Mouse (Mus musculus): Measurements from ENCODE around the gene Hspa12a. TPM values are rescaled to one million over a fixed set of nuclear protein-coding genes. Genes with fewer than 3 reads are reported as not detected.

Gene Hspa12a
- polyA plus RNA-seq, 1 experiment from 2014 or later, result 6.0 TPM

DNA sequence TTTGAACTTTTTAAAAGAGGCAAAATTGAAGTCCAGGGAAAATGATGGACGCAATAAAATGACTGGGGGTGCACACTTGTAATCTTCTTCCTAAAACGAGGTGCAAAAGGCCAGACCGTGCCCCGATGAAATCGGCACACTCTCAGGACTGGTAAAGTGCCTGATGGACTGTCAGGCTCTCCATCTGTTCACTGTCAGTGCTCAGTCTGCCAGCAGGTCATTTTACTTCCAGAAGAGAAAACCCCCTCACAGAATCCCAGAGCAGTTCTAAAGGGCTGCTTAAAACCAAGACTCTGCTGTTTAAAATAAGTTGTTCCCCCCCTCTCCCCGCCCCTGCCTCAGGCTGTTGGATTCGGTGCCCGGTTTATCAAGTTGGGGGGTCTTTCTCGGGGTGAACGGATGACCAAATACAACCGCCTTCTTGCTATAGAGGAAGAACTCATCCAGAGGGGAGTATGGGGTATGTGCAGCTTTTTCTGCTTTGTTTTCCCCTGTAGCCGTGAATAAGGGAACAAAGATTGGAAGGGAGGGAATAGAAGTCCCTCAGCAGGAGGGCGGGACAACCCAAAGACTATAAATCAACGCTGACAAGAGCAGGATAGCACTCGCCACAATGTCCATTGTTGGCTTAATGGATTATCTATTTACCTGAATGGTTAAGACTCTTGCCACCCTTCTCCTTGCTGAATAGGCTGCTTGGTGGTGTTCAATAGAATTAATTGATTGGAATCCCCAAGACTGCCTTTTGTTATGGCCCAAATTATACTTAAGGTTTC lies 25.5 kb upstream of the Hspa12a start:
- Histone ChIP-seq H3K9ac (ENCODE audit: low read length) (0 out of 2 replicates have a peak overlapping the region, but pooled peaks have one; percentile 25), H3K36me3 (ENCODE audit: control insufficient read depth, insufficient read depth, low read length) (no peaks in the 10 kb centered on the region), H3K9me3 (replicated peaks; ENCODE audit: control insufficient read depth, low read length) (no peaks in the 10 kb centered on the region), H3K27me3 (ENCODE audit: control insufficient read depth, insufficient read depth, low read length) (no peaks in the 10 kb centered on the region), H3K4me3 (replicated peaks; ENCODE audit: low read length) (no peak overlapping the region), H3K27ac (ENCODE audit: low read length) (no peak overlapping the region), H3K4me1 (ENCODE audit: control insufficient read depth, insufficient read depth, low read length) (peaks cover 8% of the 10 kb centered on the region; the same call in 1 of the 2 replicates), H3K4me2 (ENCODE audit: low read depth, low read length) (peak overlapping the region; percentile 14; the same call in 1 of the 2 replicates)
- ATAC-seq (ENCODE audit: insufficient read depth, low FRiP score), result no peak
- 22% methylated on average over 15 of the region's 15 CpGs for WGBS

DNA sequence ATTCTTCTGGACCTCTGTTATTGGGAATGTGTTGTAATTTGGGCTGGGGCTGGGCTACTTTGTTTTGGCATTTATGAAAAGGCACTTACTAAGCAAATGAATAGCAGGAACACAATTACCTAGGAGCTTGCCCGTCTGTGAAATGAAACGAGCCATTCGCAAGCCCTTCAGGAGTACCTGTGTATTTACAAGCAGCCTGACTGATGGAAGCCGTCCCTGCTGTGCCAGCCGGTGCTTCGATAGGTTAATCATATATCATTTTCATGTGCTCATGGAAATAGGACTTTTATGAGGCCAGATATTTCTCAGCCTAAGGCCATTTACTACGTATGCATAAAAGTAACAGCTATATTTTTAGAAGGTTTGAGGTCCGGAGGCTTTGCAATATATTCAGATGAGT lies 19.6 kb upstream of the Hspa12a start:
- ATAC-seq (ENCODE audit: insufficient read depth, low FRiP score), result no peak
- Histone ChIP-seq H3K27me3 (ENCODE audit: control insufficient read depth, insufficient read depth, low read length) (no peaks in the 10 kb centered on the region), H3K36me3 (ENCODE audit: control insufficient read depth, insufficient read depth, low read length) (no peaks in the 10 kb centered on the region), H3K27ac (ENCODE audit: low read length) (no peak overlapping the region), H3K9me3 (replicated peaks; ENCODE audit: control insufficient read depth, low read length) (no peaks in the 10 kb centered on the region), H3K9ac (ENCODE audit: low read length) (no peak overlapping the region), H3K4me3 (replicated peaks; ENCODE audit: low read length) (no peak overlapping the region), H3K4me1 (ENCODE audit: control insufficient read depth, insufficient read depth, low read length) (no peaks in the 10 kb centered on the region), H3K4me2 (ENCODE audit: low read depth, low read length) (no peak overlapping the region)
- WGBS, result 66% methylated on average over 8 of the region's 8 CpGs

DNA sequence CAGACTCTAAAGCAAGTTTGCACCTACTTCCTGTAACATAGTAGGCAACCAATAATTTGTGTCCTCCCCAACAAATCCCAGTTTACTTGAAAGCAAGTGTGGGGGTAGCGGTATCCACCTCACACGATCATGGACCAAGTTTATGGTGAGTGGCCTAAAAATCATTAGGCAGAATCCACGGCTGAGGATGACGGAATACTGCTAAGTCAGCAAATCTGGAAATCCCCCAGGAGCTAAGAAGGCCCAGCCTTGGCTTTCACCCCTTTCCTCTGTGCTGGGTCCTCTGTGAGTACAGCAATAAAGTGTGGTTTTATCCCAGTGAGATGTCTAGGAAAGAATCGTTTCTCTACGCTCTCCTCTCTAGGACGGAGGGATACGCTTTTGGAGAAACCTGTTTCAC lies 11.3 kb upstream of the Hspa12a start:
- H3K36me3 ChIP-seq (ENCODE audit: control insufficient read depth, insufficient read depth, low read length), result no peaks in the 10 kb centered on the region
- no peak overlapping the region for H3K9ac ChIP-seq (ENCODE audit: low read length)
- H3K9me3 ChIP-seq (replicated peaks; ENCODE audit: control insufficient read depth, low read length), result no peaks in the 10 kb centered on the region
- no peak overlapping the region for H3K27ac ChIP-seq (ENCODE audit: low read length)
- H3K27me3 ChIP-seq (ENCODE audit: control insufficient read depth, insufficient read depth, low read length), result no peaks in the 10 kb centered on the region
- no peak overlapping the region for H3K4me3 ChIP-seq (replicated peaks; ENCODE audit: low read length)
- H3K4me2 ChIP-seq (ENCODE audit: low read depth, low read length), result no peak overlapping the region
- 82% methylated on average over 8 of the region's 8 CpGs for WGBS
- no peak for ATAC-seq (ENCODE audit: insufficient read depth, low FRiP score)
- H3K4me1 ChIP-seq (ENCODE audit: control insufficient read depth, insufficient read depth, low read length), result no peaks in the 10 kb centered on the region

DNA sequence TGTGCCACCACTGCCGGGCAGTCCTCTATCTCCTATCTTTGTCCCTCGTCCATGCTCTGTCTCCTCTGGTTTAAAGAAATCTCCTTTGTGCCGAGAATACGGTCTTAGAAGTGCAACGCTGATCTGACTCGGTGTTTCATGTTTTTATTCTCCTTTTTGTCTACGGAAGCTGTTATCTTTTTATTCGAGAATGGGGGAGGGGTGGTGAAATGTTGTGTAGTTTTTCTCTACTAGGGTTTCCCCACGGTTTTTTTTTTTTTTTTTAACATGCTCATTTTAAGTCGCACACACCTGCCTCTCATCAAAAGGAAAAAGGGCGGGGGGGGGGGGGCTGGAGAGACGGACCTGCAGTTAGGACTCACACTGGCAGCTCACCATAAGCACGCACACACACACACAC lies 8.8 kb upstream of the Hspa12a start:
- ATAC-seq (ENCODE audit: insufficient read depth, low FRiP score), result no peak
- Histone ChIP-seq H3K4me2 (ENCODE audit: low read depth, low read length) (no peak overlapping the region), H3K9ac (ENCODE audit: low read length) (no peak overlapping the region), H3K27ac (ENCODE audit: low read length) (no peak overlapping the region), H3K27me3 (ENCODE audit: control insufficient read depth, insufficient read depth, low read length) (no peaks in the 10 kb centered on the region), H3K4me1 (ENCODE audit: control insufficient read depth, insufficient read depth, low read length) (no peaks in the 10 kb centered on the region), H3K9me3 (replicated peaks; ENCODE audit: control insufficient read depth, low read length) (no peaks in the 10 kb centered on the region), H3K36me3 (ENCODE audit: control insufficient read depth, insufficient read depth, low read length) (no peaks in the 10 kb centered on the region), H3K4me3 (replicated peaks; ENCODE audit: low read length) (no peak overlapping the region)
- 67% methylated on average over 13 of the region's 13 CpGs for WGBS

DNA sequence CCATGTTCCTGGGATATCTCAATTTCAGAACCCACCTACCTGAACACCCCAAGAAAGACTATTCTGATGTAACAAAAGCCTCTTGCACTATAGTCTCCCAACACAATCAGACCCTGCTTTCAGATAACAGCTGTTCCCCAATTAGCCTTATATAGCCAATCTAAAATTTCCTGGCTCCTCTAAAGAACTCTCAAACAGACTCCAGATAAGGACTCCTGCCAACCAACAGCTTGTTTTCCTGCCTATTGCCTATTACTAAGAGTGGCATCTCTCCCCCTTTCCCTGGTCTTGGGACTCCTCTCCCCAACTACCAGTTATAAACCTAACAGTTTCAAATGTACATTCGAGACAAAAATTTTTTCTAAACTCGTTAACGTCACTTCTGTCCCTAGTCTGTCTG lies 8.1 kb upstream of the Hspa12a start:
- Histone ChIP-seq H3K36me3 (ENCODE audit: control insufficient read depth, insufficient read depth, low read length) (no peaks in the 10 kb centered on the region), H3K9me3 (replicated peaks; ENCODE audit: control insufficient read depth, low read length) (no peaks in the 10 kb centered on the region), H3K4me1 (ENCODE audit: control insufficient read depth, insufficient read depth, low read length) (no peaks in the 10 kb centered on the region), H3K9ac (ENCODE audit: low read length) (no peak overlapping the region), H3K27me3 (ENCODE audit: control insufficient read depth, insufficient read depth, low read length) (no peaks in the 10 kb centered on the region), H3K27ac (ENCODE audit: low read length) (no peak overlapping the region), H3K4me2 (ENCODE audit: low read depth, low read length) (no peak overlapping the region), H3K4me3 (replicated peaks; ENCODE audit: low read length) (no peak overlapping the region)
- WGBS, result 89% methylated on average over 3 of the region's 3 CpGs
- no peak for ATAC-seq (ENCODE audit: insufficient read depth, low FRiP score)

DNA sequence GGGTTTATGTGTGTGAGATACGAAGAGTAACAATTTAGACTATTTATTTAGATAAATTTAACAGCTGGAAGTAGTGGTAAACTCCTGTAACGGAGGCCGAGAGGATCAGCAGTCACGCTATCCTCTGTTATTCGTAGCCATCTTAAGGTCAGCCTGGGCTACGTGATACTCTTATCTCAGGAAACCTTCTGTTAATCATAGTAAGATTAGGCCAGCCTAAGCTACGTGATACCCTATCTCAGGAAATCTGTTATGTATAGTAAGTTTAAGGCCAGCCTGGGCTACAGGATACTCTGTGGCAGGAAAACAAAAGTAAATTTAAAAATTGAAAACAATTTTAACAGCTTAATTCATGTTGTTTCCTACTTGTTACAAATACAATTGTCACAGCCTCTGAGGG lies 2.5 kb upstream of the Hspa12a start:
- no peak for ATAC-seq (ENCODE audit: insufficient read depth, low FRiP score)
- Histone ChIP-seq H3K27ac (ENCODE audit: low read length) (no peak overlapping the region), H3K9me3 (replicated peaks; ENCODE audit: control insufficient read depth, low read length) (no peaks in the 10 kb centered on the region), H3K36me3 (ENCODE audit: control insufficient read depth, insufficient read depth, low read length) (no peaks in the 10 kb centered on the region), H3K9ac (ENCODE audit: low read length) (no peak overlapping the region), H3K27me3 (ENCODE audit: control insufficient read depth, insufficient read depth, low read length) (no peaks in the 10 kb centered on the region), H3K4me2 (ENCODE audit: low read depth, low read length) (no peak overlapping the region), H3K4me1 (ENCODE audit: control insufficient read depth, insufficient read depth, low read length) (peaks cover 4% of the 10 kb centered on the region), H3K4me3 (replicated peaks; ENCODE audit: low read length) (no peak overlapping the region)
- WGBS, result 84% methylated on average over 7 of the region's 7 CpGs

DNA sequence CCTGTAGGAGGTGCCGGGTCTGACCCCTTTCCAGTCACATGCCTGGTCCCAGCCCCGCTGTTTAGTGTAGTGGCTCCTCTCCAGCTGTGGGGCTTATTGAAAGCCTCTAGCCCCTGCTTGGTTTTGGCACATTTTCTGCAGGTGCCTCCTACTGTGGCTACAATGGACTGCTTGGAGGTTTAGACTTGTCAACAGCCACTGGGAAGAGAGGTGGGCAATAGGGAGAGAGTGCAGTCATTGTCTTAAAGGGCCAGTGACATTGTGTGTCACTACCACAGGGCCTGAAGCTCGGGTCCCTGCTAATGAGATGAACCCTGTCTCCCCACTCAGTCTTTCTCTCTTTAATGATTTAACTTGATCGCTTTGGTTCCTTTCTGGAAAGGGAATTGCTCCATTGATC lies 10.4 kb downstream of the Hspa12a start:
- no peak overlapping the region for H3K9ac ChIP-seq (ENCODE audit: low read length)
- no peaks in the 10 kb centered on the region for H3K36me3 ChIP-seq (ENCODE audit: control insufficient read depth, insufficient read depth, low read length)
- H3K4me2 ChIP-seq (ENCODE audit: low read depth, low read length), result no peak overlapping the region
- H3K9me3 ChIP-seq (replicated peaks; ENCODE audit: control insufficient read depth, low read length), result no peaks in the 10 kb centered on the region
- H3K27ac ChIP-seq (ENCODE audit: low read length), result no peak overlapping the region
- no peak overlapping the region for H3K4me3 ChIP-seq (replicated peaks; ENCODE audit: low read length)
- 35% methylated on average over 4 of the region's 4 CpGs for WGBS
- peaks cover 22% of the 10 kb centered on the region for H3K27me3 ChIP-seq (ENCODE audit: control insufficient read depth, insufficient read depth, low read length)
- no peak for ATAC-seq (ENCODE audit: insufficient read depth, low FRiP score)
- peaks cover 3% of the 10 kb centered on the region; the same call in 1 of the 2 replicates for H3K4me1 ChIP-seq (ENCODE audit: control insufficient read depth, insufficient read depth, low read length)

DNA sequence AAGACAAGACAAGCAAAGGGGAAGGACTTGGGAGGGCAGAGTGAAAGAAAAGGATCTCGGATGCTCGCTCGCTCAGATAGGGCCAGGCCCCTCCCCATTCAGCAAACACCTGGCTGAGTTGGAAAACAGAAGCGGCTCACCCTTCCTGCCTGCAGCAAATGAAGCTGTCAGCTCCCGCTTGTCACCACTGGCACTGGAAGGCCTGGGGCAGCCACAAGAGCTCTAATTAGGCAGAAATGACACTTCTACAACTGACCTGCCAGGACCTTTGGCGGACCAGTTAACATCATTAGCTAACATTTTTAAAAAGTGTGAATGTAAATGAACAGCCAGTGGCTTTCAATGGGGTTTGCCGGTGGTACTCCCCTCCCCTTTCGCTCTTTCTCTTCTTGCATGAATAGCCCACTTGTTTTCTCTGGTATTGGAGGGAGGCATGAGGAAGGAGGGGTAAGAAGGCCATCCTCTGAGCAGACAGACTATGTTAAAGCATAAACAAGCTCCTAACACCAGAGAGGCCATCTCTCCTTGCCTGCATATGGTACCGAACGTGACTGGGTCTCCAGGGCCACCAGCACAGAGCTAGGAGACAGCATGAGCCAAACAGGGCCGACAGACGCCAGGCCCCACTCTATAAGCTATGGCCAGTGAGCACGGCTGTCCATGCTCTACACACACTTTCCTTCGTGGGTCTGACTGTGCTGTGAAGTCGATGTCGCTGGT lies 12.2 kb downstream of the Hspa12a start:
- Histone ChIP-seq H3K27ac (ENCODE audit: low read length) (no peak overlapping the region), H3K9me3 (replicated peaks; ENCODE audit: control insufficient read depth, low read length) (no peaks in the 10 kb centered on the region), H3K36me3 (ENCODE audit: control insufficient read depth, insufficient read depth, low read length) (no peaks in the 10 kb centered on the region), H3K4me2 (ENCODE audit: low read depth, low read length) (no peak overlapping the region), H3K4me3 (replicated peaks; ENCODE audit: low read length) (no peak overlapping the region), H3K4me1 (ENCODE audit: control insufficient read depth, insufficient read depth, low read length) (peaks cover 3% of the 10 kb centered on the region; the same call in 1 of the 2 replicates), H3K9ac (ENCODE audit: low read length) (no peak overlapping the region), H3K27me3 (ENCODE audit: control insufficient read depth, insufficient read depth, low read length) (peaks cover 22% of the 10 kb centered on the region)
- WGBS, result 33% methylated on average over 16 of the region's 16 CpGs
- ATAC-seq (ENCODE audit: insufficient read depth, low FRiP score), result no peak

DNA sequence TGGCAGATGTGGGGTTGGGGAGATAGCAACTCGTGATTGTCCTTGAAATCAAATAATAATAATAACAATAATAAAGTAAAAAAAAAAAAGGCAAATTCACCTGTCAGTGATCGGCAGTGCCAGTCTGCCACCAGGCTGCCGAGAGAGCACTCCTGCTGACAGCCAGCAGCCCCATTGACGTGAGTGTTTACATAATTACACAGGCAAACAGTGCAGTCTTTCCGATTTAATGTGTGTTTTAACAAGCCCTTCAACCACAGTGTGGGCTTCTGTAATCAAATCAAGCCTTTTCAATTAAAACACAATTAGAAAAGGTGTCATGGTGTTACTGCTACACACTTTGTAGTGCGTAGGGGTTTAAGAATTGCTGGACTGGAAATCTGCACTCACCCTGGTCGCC lies 24.3 kb downstream of the Hspa12a start:
- no peak overlapping the region for H3K27ac ChIP-seq (ENCODE audit: low read length)
- no peak for ATAC-seq (ENCODE audit: insufficient read depth, low FRiP score)
- H3K4me3 ChIP-seq (replicated peaks; ENCODE audit: low read length), result peak overlapping the region; percentile 20
- no peaks in the 10 kb centered on the region for H3K9me3 ChIP-seq (replicated peaks; ENCODE audit: control insufficient read depth, low read length)
- no peaks in the 10 kb centered on the region for H3K27me3 ChIP-seq (ENCODE audit: control insufficient read depth, insufficient read depth, low read length)
- 16% methylated on average over 7 of the region's 7 CpGs for WGBS
- no peaks in the 10 kb centered on the region; the same call in 1 of the 2 replicates for H3K4me1 ChIP-seq (ENCODE audit: control insufficient read depth, insufficient read depth, low read length)
- no peaks in the 10 kb centered on the region for H3K36me3 ChIP-seq (ENCODE audit: control insufficient read depth, insufficient read depth, low read length)
- H3K9ac ChIP-seq (ENCODE audit: low read length), result no peak overlapping the region
- peak overlapping the region; percentile 37 for H3K4me2 ChIP-seq (ENCODE audit: low read depth, low read length)
